Mouse (Mus musculus): Measurements from ENCODE around the gene Gm6588.

- TF ChIP-seq CTCF (conservative IDR thresholded peaks at IDR 0.05; ENCODE audit: insufficient read depth, insufficient read length, low read depth, low read length), result no peak
- TF ChIP-seq POLR2A (IDR thresholded peaks at IDR 0.05; ENCODE audit: low read depth, low read length), result no peak
These were observed 35.9 kb downstream of the Gm6588 start for GRCm38 (mm10) chr5:112484924-112485715.
